Mouse (Mus musculus) limb, embryonic 13.5 days (tissue): ENCODE results near the gene Grip1. TPM values are rescaled to one million over a fixed set of nuclear protein-coding genes. Genes with fewer than 3 reads are reported as not detected.

ENCODE experiments used
- polyA plus RNA-seq: library from polyadenylated mRNA; unstranded; fragments of >200 nt; fragmentation: Nextera tagmentation; extraction: Ambion mirVana; gene quantifications from 2 replicates; pipeline ENCODE4 v1.2.1, GENCODE M21; 2015

Grip1 gene
- polyA plus RNA-seq, 1 experiment from 2014 or later: 5.1 TPM

Other genes with a start within 250 kb of the Grip1 start
- gene Cand1, start 213.8 kb upstream of the Grip1 start, polyA plus RNA-seq: 60.2 and 72.5 TPM in 2 replicates